Mouse (Mus musculus) testis, adult 2 months (tissue): ENCODE measurements at regions not wholly inside any gene's neighbourhood (a gene's known extent, or its start where the extent isn't known, plus 50 kb on each side); places are given as distances from the start of the nearest gene placed in this dataset.

Experiments
- CTCF ChIP-seq: fragments of 200-500 bp; IDR thresholded peaks from 2 replicates; pipeline ENCODE4 v1.5.1; 2012; ENCODE audit warnings: low read depth, mild to moderate bottlenecking, inconsistent platforms, low read length, moderate library complexity; ENCODE audit not compliant: control insufficient read depth, insufficient read depth, insufficient replicate concordance
- POLR2A ChIP-seq: fragments of 200-500 bp; IDR thresholded peaks from 2 replicates; pipeline ENCODE4 v1.6.1; 2012; ENCODE audit warnings: low read depth, mild to moderate bottlenecking, inconsistent platforms, low read length, moderate library complexity; ENCODE audit not compliant: control insufficient read depth

- TF ChIP-seq CTCF (no peak), POLR2A (no peak)
Measured at GRCm38 (mm10) chr19:15838327-15838726, 108.8 kb downstream of the Psat1 start.
